Comparison of ENCODE assay signal across 13 mouse cellular contexts in the genomic region with DNA sequence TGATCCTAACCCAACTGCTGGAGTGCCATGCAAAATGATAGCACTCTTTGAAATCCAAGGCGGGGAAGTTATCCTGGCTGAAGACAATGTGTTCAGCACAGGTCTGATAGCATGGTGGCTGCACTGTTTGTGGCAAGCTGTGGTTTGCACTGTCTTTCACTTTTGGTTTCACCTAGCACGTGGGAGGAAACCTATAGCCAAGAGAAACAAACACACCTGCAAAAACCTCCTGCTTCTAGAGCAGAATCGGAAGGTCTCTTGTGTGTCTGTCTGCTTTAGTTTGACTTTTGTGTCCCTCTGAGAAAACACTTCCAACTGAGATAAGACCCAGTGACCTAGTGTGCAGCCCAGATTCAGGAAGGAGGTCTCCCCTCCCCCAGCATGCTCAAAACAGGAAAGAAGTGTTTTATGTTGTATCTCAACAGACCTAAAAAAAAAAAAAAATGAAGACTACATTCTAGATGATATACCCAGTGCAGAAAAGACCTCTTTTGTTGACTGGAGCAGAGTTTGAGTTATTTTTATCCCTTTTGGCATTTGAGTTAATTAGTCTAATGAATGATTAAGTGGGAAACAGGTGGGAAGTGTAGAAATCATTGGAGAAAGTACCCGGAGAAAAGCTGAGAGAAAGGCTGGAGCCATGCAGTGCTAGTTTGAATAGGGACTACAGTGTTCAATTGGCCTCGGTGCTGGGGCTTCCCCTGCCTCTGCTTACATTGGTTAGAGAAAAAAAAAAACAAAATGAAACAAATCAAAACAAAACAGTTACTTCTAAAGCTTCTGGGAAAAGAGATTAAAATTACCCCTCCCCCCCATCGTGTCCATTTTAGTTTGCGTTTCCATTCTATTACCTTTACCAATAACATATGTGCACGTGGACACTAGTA.
DNase-seq lines count a peak whose midpoint lies in the region; ATAC-seq and TF ChIP-seq lines count a peak whose summit lies in the region.
"Had no signal": no experiment of that assay in that cellular context is flagged by ENCODE, and none has a peak within 500 bp of the region (broad histone marks: within the 10 kb centered on the region; RNA-seq: fewer than 3 reads in every experiment).

No protein-coding gene starts in this region.

- H3K4me1 ChIP-seq in lung, postnatal 0 days (ENCODE audit: insufficient read depth, low read depth, low read length): no peaks in the 10 kb centered on the region
- H3K4me1 ChIP-seq in midbrain, embryonic 15.5 days: no peaks in the 10 kb centered on the region
- H3K4me1 ChIP-seq: hindbrain, embryonic 12.5 days; midbrain, embryonic 12.5 days had no signal

- no peaks in the 10 kb centered on the region for H3K36me3 ChIP-seq in lung, postnatal 0 days (ENCODE audit: insufficient read depth, low read length)
- no peaks in the 10 kb centered on the region for H3K36me3 ChIP-seq in midbrain, embryonic 15.5 days (replicated peaks)
- H3K36me3 ChIP-seq: G1E; hindbrain, embryonic 12.5 days; liver, embryonic 15.5 days; midbrain, embryonic 12.5 days; neural tube, embryonic 15.5 days had no signal

- DNase-seq in lung, postnatal 25 days (ENCODE audit: low spot score): peak; percentile 19
- no peak for DNase-seq in lung, postnatal 0 days (ENCODE audit: low spot score)
- DNase-seq in thymus, postnatal 4 days: peak; percentile 54
- DNase-seq in adrenal gland, postnatal 14 days: no peak
- DNase-seq: right cerebral cortex, postnatal 14 days had no signal

- no peak for TF ChIP-seq EP300 in lung, postnatal 0 days (IDR thresholded peaks at IDR 0.05)

- H3K9me3 ChIP-seq in lung, postnatal 0 days (ENCODE audit: low read length): no peaks in the 10 kb centered on the region
- H3K9me3 ChIP-seq in midbrain, embryonic 15.5 days: no peaks in the 10 kb centered on the region
- H3K9me3 ChIP-seq: hindbrain, embryonic 12.5 days; liver, embryonic 15.5 days; midbrain, embryonic 12.5 days; neural tube, embryonic 15.5 days had no signal

- H3K27ac ChIP-seq in lung, postnatal 0 days (ENCODE audit: low read length): no peak overlapping the region
- H3K27ac ChIP-seq in midbrain, embryonic 15.5 days: no peak overlapping the region
- H3K27ac ChIP-seq: hindbrain, embryonic 12.5 days; liver, embryonic 15.5 days; midbrain, embryonic 12.5 days; neural tube, embryonic 15.5 days had no signal

- no peak for TF ChIP-seq CTCF in lung, postnatal 0 days (IDR thresholded peaks at IDR 0.05)

- no peak overlapping the region; the same call in 1 of the 2 replicates for H3K4me2 ChIP-seq in lung, postnatal 0 days (replicated peaks; ENCODE audit: low read depth, low read length)
- no peak overlapping the region for H3K4me2 ChIP-seq in midbrain, embryonic 15.5 days
- H3K4me2 ChIP-seq: hindbrain, embryonic 12.5 days; liver, embryonic 15.5 days; midbrain, embryonic 12.5 days; neural tube, embryonic 15.5 days had no signal

- 32% methylated on average over 8 of the region's 8 CpGs for WGBS in lung, postnatal 0 days
- 37% methylated on average over 8 of the region's 8 CpGs for WGBS in midbrain, embryonic 15.5 days

- H3K9ac ChIP-seq in lung, postnatal 0 days (replicated peaks; ENCODE audit: low read depth): no peak overlapping the region
- no peak overlapping the region for H3K9ac ChIP-seq in midbrain, embryonic 15.5 days
- H3K9ac ChIP-seq: hindbrain, embryonic 12.5 days; liver, embryonic 15.5 days; midbrain, embryonic 12.5 days; neural tube, embryonic 15.5 days had no signal

- no peaks in the 10 kb centered on the region for H3K27me3 ChIP-seq in lung, postnatal 0 days (replicated peaks; ENCODE audit: insufficient read depth, low read length)
- H3K27me3 ChIP-seq in midbrain, embryonic 15.5 days (replicated peaks): no peaks in the 10 kb centered on the region
- H3K27me3 ChIP-seq: hindbrain, embryonic 12.5 days; liver, embryonic 15.5 days; midbrain, embryonic 12.5 days; neural tube, embryonic 15.5 days had no signal

- no peak for ATAC-seq in lung, postnatal 0 days
- peak; percentile 74 for ATAC-seq in common myeloid progenitor, adult 5-6 weeks (replicated peaks; ENCODE audit: low read depth, poor library complexity, severe bottlenecking)
- ATAC-seq in neutrophil, adult 5-6 weeks (ENCODE audit: extremely low read depth, insufficient number of reproducible peaks, low FRiP score, poor library complexity, severe bottlenecking): peak; percentile 58; the same call in 1 of the 2 replicates
- ATAC-seq in midbrain, embryonic 15.5 days (replicated peaks): no peak

- no peak overlapping the region for H3K4me3 ChIP-seq in lung, postnatal 0 days (ENCODE audit: low read depth, low read length)
- H3K4me3 ChIP-seq in midbrain, embryonic 15.5 days: no peak overlapping the region
- H3K4me3 ChIP-seq: hindbrain, embryonic 12.5 days; liver, embryonic 15.5 days; midbrain, embryonic 12.5 days; neural tube, embryonic 15.5 days had no signal

Comparison
In these comparisons a context has a peak if more than half of its experiments do, and no peak if none do; other contexts are left out.
1. DNase-seq: peak in lung, postnatal 25 days (single experiment) and thymus, postnatal 4 days (single experiment); none in lung, postnatal 0 days (single experiment) and adrenal gland, postnatal 14 days (single experiment).
2. ATAC-seq: peak in common myeloid progenitor, adult 5-6 weeks (single experiment) and neutrophil, adult 5-6 weeks (single experiment); none in lung, postnatal 0 days (single experiment) and midbrain, embryonic 15.5 days (single experiment).